Mouse (Mus musculus) midbrain, embryonic 15.5 days (tissue): ENCODE data around the gene Pheta1. TPM values are rescaled to one million over a fixed set of nuclear protein-coding genes. Genes with fewer than 3 reads are reported as not detected.
"Not testable (repeated sequence)": the region's sequence is repeated elsewhere in the genome, so short reads cannot be mapped to it uniquely, and the experiment has no call there.

Experiments
- ATAC-seq: fragments of 200-750 bp; cut with Nextera tagmentation; replicated peaks from 2 replicates; pipeline ENCODE4 v1.8.0; 2017; ENCODE audit warnings: moderate TSS enrichment
- H3K27ac ChIP-seq: fragments of 300-500 bp; sonication (generic); 2 replicates; pipeline ENCODE4 v1.5.1; 2015; ENCODE audit warnings: mild to moderate bottlenecking, inconsistent platforms
- H3K27me3 ChIP-seq: fragments of 300-500 bp; sonication (generic); replicated peaks from 2 replicates; pipeline ENCODE4 v1.6.1; 2015; ENCODE audit warnings: inconsistent platforms
- H3K36me3 ChIP-seq: fragments of 300-500 bp; sonication (generic); replicated peaks from 2 replicates; pipeline ENCODE4 v1.6.1; 2015; ENCODE audit warnings: inconsistent platforms
- H3K4me1 ChIP-seq: fragments of 300-500 bp; sonication (generic); 2 replicates; pipeline ENCODE4 v1.6.1; 2015; ENCODE audit warnings: inconsistent platforms
- H3K4me2 ChIP-seq: fragments of 300-500 bp; sonication (generic); 2 replicates; pipeline ENCODE4 v1.6.1; 2015; ENCODE audit warnings: inconsistent platforms, mild to moderate bottlenecking, moderate library complexity
- H3K4me3 ChIP-seq: fragments of 300-500 bp; sonication (generic); 2 replicates; pipeline ENCODE4 v1.5.1; 2015; ENCODE audit warnings: mild to moderate bottlenecking, inconsistent platforms
- H3K9ac ChIP-seq: fragments of 300-500 bp; sonication (generic); 2 replicates; pipeline ENCODE4 v1.6.1; 2015; ENCODE audit warnings: mild to moderate bottlenecking, inconsistent platforms
- H3K9me3 ChIP-seq: fragments of 300-500 bp; sonication (generic); 2 replicates; pipeline ENCODE4 v1.6.1; 2016; ENCODE audit warnings: inconsistent platforms
- WGBS: fragments of 180-500 bp; shearing (Covaris S2); methylation state at CpG from one replicate; pipeline ENCODE4 v1.1.7; 2015; ENCODE audit warnings: mixed read lengths; 5-methylcytosine and 5-hydroxymethylcytosine counted together
- polyA plus RNA-seq: library from polyadenylated mRNA; unstranded; fragments of >200 nt; fragmentation: Nextera tagmentation; extraction: Ambion mirVana; gene quantifications from 2 replicates; pipeline ENCODE4 v1.2.1, GENCODE M21; 2015

The Pheta1 gene
- polyA plus RNA-seq, 1 experiment from 2014 or later = 55.4 TPM

DNA sequence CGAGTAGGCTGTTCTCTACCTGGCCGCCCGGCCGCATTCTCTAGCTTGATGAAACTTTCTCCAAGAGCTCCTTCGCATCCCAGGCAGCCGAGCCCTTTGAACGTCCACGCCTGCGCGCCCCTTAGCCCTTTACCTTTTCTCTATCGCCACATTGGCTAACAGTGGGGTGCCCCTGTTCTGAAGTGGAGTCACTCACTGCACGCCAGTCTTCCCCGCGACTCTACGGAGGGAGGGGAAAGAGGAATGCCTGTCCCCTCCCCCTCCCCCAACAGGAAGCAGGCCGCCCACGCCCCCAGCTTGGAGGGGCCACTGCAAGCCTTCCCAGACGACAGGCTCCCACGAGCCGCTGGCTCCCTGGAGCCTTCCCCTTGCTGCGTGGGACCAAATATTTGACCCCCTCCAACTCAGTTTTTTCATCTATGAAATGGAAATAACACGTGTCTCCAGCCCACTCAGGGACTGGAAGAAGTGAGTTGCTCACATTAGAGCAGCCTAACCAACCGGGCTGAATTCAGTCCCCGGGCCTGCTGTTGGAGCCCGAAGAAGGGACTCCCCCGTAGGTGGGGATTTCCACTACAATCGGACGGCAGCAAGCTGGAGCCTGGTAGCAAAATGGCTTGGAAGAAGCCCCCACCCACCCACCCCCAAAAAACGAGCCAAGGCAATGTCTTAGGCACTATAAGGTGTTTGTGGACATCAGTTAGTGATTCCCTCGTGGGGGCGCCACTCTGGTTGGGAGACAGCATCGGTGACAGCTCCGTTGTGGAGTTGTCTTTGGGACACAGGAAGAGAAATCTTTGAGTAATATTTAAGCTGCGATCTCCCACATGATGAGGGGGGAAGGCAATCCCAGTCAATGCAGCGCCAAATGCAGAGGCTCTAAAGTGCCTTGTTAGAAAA is 11.1 kb upstream of the Pheta1 start, which contains the start of gene Sh2b3:
TSS of gene Sh2b3 (minus strand) at position 206 of the 900 bp plus-strand sequence.
- Histone ChIP-seq H3K4me1 (peaks cover 50% of the 10 kb centered on the region), H3K27ac (peak within 1 kb of the TSS; percentile 37), H3K27me3 (peaks cover 53% of the 10 kb centered on the region), H3K36me3 (no peaks in the 10 kb centered on the region), H3K4me2 (peak within 1 kb of the TSS; percentile 91), H3K9me3 (no peaks in the 10 kb centered on the region), H3K4me3 (peak within 1 kb of the TSS; percentile 55), H3K9ac (peak within 1 kb of the TSS; percentile 61)
- 1% methylated on average over 35 of the region's 35 CpGs for WGBS
- ATAC-seq = peak; percentile 37

DNA sequence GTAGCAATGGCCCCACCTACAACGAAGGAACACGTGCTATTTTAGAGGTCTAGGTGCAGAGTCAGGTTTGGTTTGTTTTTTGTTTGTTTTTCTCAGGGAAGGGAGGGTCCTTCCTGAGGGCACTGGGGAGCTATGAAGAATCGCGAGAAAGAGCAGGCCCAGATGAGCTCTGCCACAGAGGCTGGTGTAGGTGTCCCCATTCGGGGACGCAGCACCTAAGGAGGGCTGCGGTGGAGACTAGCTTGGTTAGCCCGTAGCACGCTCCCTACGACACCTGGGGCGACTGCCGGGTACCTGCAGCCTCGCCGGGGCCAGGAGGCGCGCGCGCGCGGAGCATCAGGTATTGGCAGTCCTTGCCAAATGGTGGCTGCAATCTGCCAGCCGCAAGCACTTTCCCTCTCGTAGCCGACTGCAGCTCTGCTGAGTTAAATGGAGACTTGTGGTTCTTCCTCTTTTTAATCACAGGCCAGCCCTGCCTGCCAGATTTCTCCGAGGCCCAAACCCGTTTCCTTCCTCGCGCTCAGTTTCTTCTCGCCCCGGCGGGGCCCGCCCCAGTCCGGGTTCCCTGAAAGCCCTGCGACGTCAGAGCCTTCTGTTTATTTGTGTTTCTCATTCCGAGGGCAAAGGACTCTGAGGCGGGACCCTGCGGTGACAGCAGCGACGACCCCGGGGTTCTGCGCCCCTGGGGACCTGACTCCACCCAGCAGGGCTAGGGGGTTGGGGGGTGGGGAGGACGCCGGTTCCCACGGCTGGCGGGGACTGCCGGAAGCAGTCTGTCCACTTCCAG is 10.2 kb upstream of the Pheta1 start:
- Histone ChIP-seq H3K4me2 (peak overlapping the region; percentile 91), H3K9me3 (no peaks in the 10 kb centered on the region), H3K27me3 (peaks cover 59% of the 10 kb centered on the region), H3K4me3 (peak overlapping the region; percentile 55), H3K27ac (no peak overlapping the region), H3K4me1 (peaks cover 46% of the 10 kb centered on the region), H3K36me3 (no peaks in the 10 kb centered on the region), H3K9ac (peak overlapping the region; percentile 22; the same call in 1 of the 2 replicates)
- WGBS = under 1% methylated on average over 46 of the region's 46 CpGs
- ATAC-seq = no peak

GRCm38 (mm10) chr5:121839128-121839473 is 9.7 kb upstream of the Pheta1 start:
- no peak for ATAC-seq
- peak overlapping the region; percentile 91 for H3K4me2 ChIP-seq
- H3K36me3 ChIP-seq = no peaks in the 10 kb centered on the region
- H3K4me1 ChIP-seq = peaks cover 42% of the 10 kb centered on the region
- H3K9ac ChIP-seq = no peak overlapping the region
- no peaks in the 10 kb centered on the region for H3K9me3 ChIP-seq
- 34% methylated on average over 7 of the region's 7 CpGs for WGBS
- H3K4me3 ChIP-seq = peak overlapping the region; percentile 55; the same call in 1 of the 2 replicates
- peaks cover 63% of the 10 kb centered on the region for H3K27me3 ChIP-seq
- H3K27ac ChIP-seq = no peak overlapping the region

- Histone ChIP-seq H3K27ac (no peak overlapping the region), H3K36me3 (no peaks in the 10 kb centered on the region), H3K27me3 (peaks cover 65% of the 10 kb centered on the region), H3K9me3 (no peaks in the 10 kb centered on the region), H3K9ac (no peak overlapping the region), H3K4me1 (peaks cover 26% of the 10 kb centered on the region), H3K4me2 (no peak overlapping the region), H3K4me3 (no peak overlapping the region)
- ATAC-seq = no peak
- WGBS = 93% methylated on average over 9 of the region's 9 CpGs
These were observed 7.3 kb upstream of the Pheta1 start for GRCm38 (mm10) chr5:121841516-121841915.

DNA sequence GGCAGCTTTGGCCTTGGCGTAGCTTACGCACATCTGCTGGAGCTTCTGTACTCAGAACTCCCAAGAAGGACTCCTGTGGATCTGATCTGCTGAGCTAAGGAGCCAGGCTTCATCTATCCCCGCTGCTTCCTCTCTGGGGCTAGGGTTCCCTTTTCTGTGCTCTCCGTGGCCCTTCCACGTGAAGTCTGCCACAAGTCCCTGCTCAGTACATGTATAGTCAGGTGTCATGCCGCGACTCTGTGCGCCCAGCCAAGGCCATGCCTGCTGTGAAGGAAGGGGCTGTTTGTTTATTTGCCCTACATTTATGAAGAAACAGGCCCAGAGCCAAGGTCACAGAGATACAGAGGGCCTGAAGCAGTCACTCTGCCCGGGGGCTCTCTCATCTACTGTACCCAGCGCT is 6.8 kb upstream of the Pheta1 start:
- Histone ChIP-seq H3K9ac (no peak overlapping the region), H3K4me3 (no peak overlapping the region), H3K27me3 (peaks cover 62% of the 10 kb centered on the region), H3K4me2 (0 out of 2 replicates have a peak overlapping the region, but pooled peaks have one; percentile 82), H3K27ac (no peak overlapping the region), H3K9me3 (no peaks in the 10 kb centered on the region), H3K4me1 (peaks cover 25% of the 10 kb centered on the region), H3K36me3 (no peaks in the 10 kb centered on the region)
- 47% methylated on average over 10 of the region's 10 CpGs for WGBS
- no peak for ATAC-seq

GRCm38 (mm10) chr5:121842665-121843118 is 6.1 kb upstream of the Pheta1 start:
- Histone ChIP-seq H3K9me3 (no peaks in the 10 kb centered on the region), H3K4me1 (peaks cover 19% of the 10 kb centered on the region), H3K27ac (no peak overlapping the region), H3K4me3 (peak overlapping the region; percentile 47), H3K4me2 (peak overlapping the region; percentile 82), H3K36me3 (no peaks in the 10 kb centered on the region), H3K9ac (peak overlapping the region; percentile 54), H3K27me3 (peaks cover 55% of the 10 kb centered on the region)
- peak; percentile 61 for ATAC-seq
- WGBS = under 1% methylated on average over 33 of the region's 33 CpGs

- Histone ChIP-seq H3K4me2 (peak overlapping the region; percentile 82), H3K4me1 (peaks cover 19% of the 10 kb centered on the region), H3K9ac (no peak overlapping the region), H3K36me3 (no peaks in the 10 kb centered on the region), H3K9me3 (no peaks in the 10 kb centered on the region), H3K4me3 (peak overlapping the region; percentile 47), H3K27ac (no peak overlapping the region), H3K27me3 (peaks cover 48% of the 10 kb centered on the region)
- WGBS = 17% methylated on average over 17 of the region's 17 CpGs
- no peak; the same call in 1 of the 2 replicates for ATAC-seq
These were observed 5.5 kb upstream of the Pheta1 start for GRCm38 (mm10) chr5:121843138-121843905.

DNA sequence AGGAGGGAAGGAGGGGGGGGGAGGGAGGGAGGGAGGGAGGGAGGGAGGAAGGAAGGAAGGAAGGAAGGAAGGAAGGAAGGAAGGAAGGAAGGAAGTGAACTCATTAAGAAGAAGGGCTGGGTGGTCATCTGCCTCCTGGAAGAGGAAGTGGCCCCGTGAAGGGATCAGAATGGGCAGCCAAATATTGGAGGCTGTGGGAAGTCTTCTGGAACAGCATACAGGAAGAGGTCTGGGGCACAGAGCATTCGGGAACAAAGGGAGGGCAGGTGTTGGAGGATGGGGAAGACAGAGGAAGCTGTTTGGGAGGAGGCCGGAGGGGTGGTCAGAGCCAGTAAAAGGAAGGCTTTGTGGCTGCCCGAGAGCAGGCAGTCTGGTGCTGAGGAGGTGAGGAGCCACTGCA is 3.4 kb upstream of the Pheta1 start:
- H3K4me2 ChIP-seq = no peak overlapping the region
- H3K4me1 ChIP-seq = peaks cover 25% of the 10 kb centered on the region
- WGBS = 37% methylated on average over 4 of the region's 4 CpGs
- no peak overlapping the region for H3K27ac ChIP-seq
- H3K9ac ChIP-seq = no peak overlapping the region
- H3K9me3 ChIP-seq = no peaks in the 10 kb centered on the region
- no peak overlapping the region for H3K4me3 ChIP-seq
- ATAC-seq = no peak
- H3K36me3 ChIP-seq = no peaks in the 10 kb centered on the region
- peaks cover 37% of the 10 kb centered on the region for H3K27me3 ChIP-seq

- Histone ChIP-seq H3K9ac (no peak overlapping the region), H3K27me3 (peaks cover 37% of the 10 kb centered on the region), H3K4me2 (no peak overlapping the region), H3K4me3 (no peak overlapping the region), H3K36me3 (no peaks in the 10 kb centered on the region), H3K9me3 (no peaks in the 10 kb centered on the region), H3K4me1 (peaks cover 35% of the 10 kb centered on the region), H3K27ac (no peak overlapping the region)
- 80% methylated on average over 11 of the region's 11 CpGs for whole genome bisulfite sequencing
- ATAC-seq = no peak
These were observed 2.5 kb upstream of the Pheta1 start for GRCm38 (mm10) chr5:121846322-121846721.

GRCm38 (mm10) chr5:121847269-121847668 is 1.5 kb upstream of the Pheta1 start:
- not testable (repeated sequence) for H3K4me3 ChIP-seq, H3K9me3 ChIP-seq, H3K27ac ChIP-seq, ATAC-seq, H3K4me2 ChIP-seq, H3K9ac ChIP-seq, H3K36me3 ChIP-seq
- Histone ChIP-seq H3K4me1 (peaks cover 35% of the 10 kb centered on the region), H3K27me3 (peaks cover 27% of the 10 kb centered on the region)
- 75% methylated on average over 3 of the region's 3 CpGs for WGBS

- Histone ChIP-seq H3K4me2 (peak overlapping the region; percentile 58), H3K4me3 (peak overlapping the region; percentile 99), H3K27ac (peak overlapping the region; percentile 67), H3K36me3 (peaks cover 11% of the 10 kb centered on the region; the same call in 1 of the 2 replicates), H3K9me3 (no peaks in the 10 kb centered on the region), H3K4me1 (peaks cover 32% of the 10 kb centered on the region), H3K9ac (0 out of 2 replicates have a peak overlapping the region, but pooled peaks have one; percentile 29), H3K27me3 (peaks cover 21% of the 10 kb centered on the region)
- WGBS = under 1% methylated on average over 17 of the region's 17 CpGs
- peak; percentile 35 for ATAC-seq
These were observed 707 bp upstream of the Pheta1 start for GRCm38 (mm10) chr5:121848035-121848519.
